Mouse (Mus musculus) ES-Bruce4 (cell line): ENCODE results near the gene Psma1. TPM values are rescaled to one million over a fixed set of nuclear protein-coding genes. Genes with fewer than 3 reads are reported as not detected.
A peak's percentile ranks its signal among the peaks of the same experiment; 100 is the strongest.

Experiments used
- H3K27ac ChIP-seq: 2 replicates; pipeline ENCODE4 v1.5.1; 2012; ENCODE audit warnings: low read length, inconsistent platforms; ENCODE audit not compliant: insufficient read depth
- H3K27me3 ChIP-seq: 2 replicates; pipeline ENCODE4 v1.6.1; 2012; ENCODE audit warnings: mild to moderate bottlenecking, low read length, inconsistent platforms; ENCODE audit not compliant: control insufficient read depth, poor library complexity, insufficient read depth, severe bottlenecking
- H3K36me3 ChIP-seq: 2 replicates; pipeline ENCODE4 v1.6.1; 2012; ENCODE audit warnings: inconsistent platforms, mild to moderate bottlenecking, low read length, moderate library complexity; ENCODE audit not compliant: control insufficient read depth, poor library complexity, insufficient read depth, severe bottlenecking
- H3K4me1 ChIP-seq: one replicate; pipeline ENCODE4 v1.8.1; 2011; ENCODE audit warnings: low read length; ENCODE audit not compliant: control insufficient read depth, insufficient read depth
- H3K4me3 ChIP-seq: 2 replicates; pipeline ENCODE4 v1.5.1; 2011; ENCODE audit warnings: low read depth, mild to moderate bottlenecking, low read length
- H3K9ac ChIP-seq: 2 replicates; pipeline ENCODE4 v1.6.1; 2012; ENCODE audit warnings: low read depth, mild to moderate bottlenecking, inconsistent platforms; ENCODE audit not compliant: poor library complexity, severe bottlenecking
- H3K9me3 ChIP-seq: replicated peaks from 2 replicates; pipeline ENCODE4 v1.6.1; 2012; ENCODE audit warnings: mild to moderate bottlenecking, low read length, inconsistent platforms; ENCODE audit not compliant: control insufficient read depth, poor library complexity, insufficient read depth, severe bottlenecking
- CTCF ChIP-seq: IDR thresholded peaks from one replicate; pipeline ENCODE4 v1.8.1; 2011; ENCODE audit warnings: low read depth, low read length
- EP300 ChIP-seq: IDR thresholded peaks from 2 replicates; pipeline ENCODE4 v1.6.1; 2011; ENCODE audit warnings: low read depth, low read length; ENCODE audit not compliant: insufficient read depth
- POLR2A ChIP-seq: IDR thresholded peaks from one replicate; pipeline ENCODE4 v1.8.1; 2011; ENCODE audit warnings: low read length; ENCODE audit not compliant: insufficient read depth
- polyA plus RNA-seq: library from polyadenylated mRNA; stranded (reverse); fragments of >200 nt; gene quantifications from 2 replicates; pipeline ENCODE4 v1.2.4, GENCODE M21; 2011; ENCODE audit warnings: low read depth; ENCODE audit not compliant: missing spikeins, insufficient read depth, insufficient read length

Psma1 gene
- polyA plus RNA-seq, 1 experiment: 249 TPM

- Histone ChIP-seq H3K4me3 (peak within 1 kb of the TSS; percentile 97), H3K27me3 (no peaks in the 10 kb centered on the region), H3K4me1 (no peaks in the 10 kb centered on the region), H3K9me3 (no peaks in the 10 kb centered on the region), H3K9ac (peak within 1 kb of the TSS; percentile 88), H3K36me3 (peaks cover 4% of the 10 kb centered on the region), H3K27ac (no peak within 1 kb of the TSS)
- no peak for TF ChIP-seq POLR2A
- no peak for TF ChIP-seq CTCF
- TF ChIP-seq EP300: peak; percentile 39; the same call in 1 of the 2 replicates
Measured at GRCm38 (mm10) chr7:114253885-114254833, 21.8 kb downstream of the Psma1 start, which contains the start of gene Copb1. Gene Copb1, minus strand, starts transcription at chr7:114254711.

- H3K4me3 ChIP-seq: no peak overlapping the region
- peaks cover 10% of the 10 kb centered on the region for H3K36me3 ChIP-seq
- no peak for TF ChIP-seq CTCF
- TF ChIP-seq EP300: no peak
- TF ChIP-seq POLR2A: no peak
Measured at GRCm38 (mm10) chr7:114251684-114252083, 24.2 kb downstream of the Psma1 start.

DNA sequence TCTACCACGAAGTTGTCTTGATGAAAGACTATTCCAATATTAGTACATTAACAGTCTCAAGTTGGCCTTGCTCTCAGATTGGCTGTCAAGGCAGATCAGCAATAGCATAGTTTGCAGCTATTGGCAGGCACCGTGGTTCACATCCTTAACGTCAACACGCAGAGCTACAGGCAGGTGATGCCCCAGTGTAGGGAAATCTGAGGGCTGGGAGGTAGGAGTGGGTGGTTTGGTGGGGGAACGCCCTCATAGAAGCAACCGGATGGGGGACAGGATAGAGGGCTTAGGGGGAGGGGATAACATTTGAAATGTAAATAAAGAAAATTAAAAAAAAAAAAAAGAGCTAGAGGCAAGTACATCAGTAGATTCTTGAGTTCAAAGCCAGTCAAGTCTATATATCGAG, 41.9 kb downstream of the Psma1 start:
- H3K27ac ChIP-seq: no peak overlapping the region
- H3K9me3 ChIP-seq: no peaks in the 10 kb centered on the region
- no peak for TF ChIP-seq EP300
- TF ChIP-seq POLR2A: no peak
- TF ChIP-seq CTCF: no peak
- H3K4me1 ChIP-seq: no peaks in the 10 kb centered on the region
- peaks cover 16% of the 10 kb centered on the region for H3K36me3 ChIP-seq
- H3K27me3 ChIP-seq: no peaks in the 10 kb centered on the region
- no peak overlapping the region for H3K9ac ChIP-seq
- H3K4me3 ChIP-seq: no peak overlapping the region

More at GRCm38 (mm10) chr7:114251684-114252083, 24.2 kb downstream of the Psma1 start:
- Histone ChIP-seq H3K27me3 (no peaks in the 10 kb centered on the region), H3K9me3 (no peaks in the 10 kb centered on the region), H3K27ac (no peak overlapping the region), H3K4me1 (no peaks in the 10 kb centered on the region), H3K9ac (no peak overlapping the region)

- TF ChIP-seq EP300 (no peak), CTCF (no peak), POLR2A (no peak)
- H3K4me3 ChIP-seq: no peak overlapping the region
- no peaks in the 10 kb centered on the region for H3K27me3 ChIP-seq
- no peak overlapping the region for H3K27ac ChIP-seq
- H3K9me3 ChIP-seq: no peaks in the 10 kb centered on the region
- no peak overlapping the region for H3K9ac ChIP-seq
- no peaks in the 10 kb centered on the region for H3K4me1 ChIP-seq
- H3K36me3 ChIP-seq: peaks cover 11% of the 10 kb centered on the region
Measured at GRCm38 (mm10) chr7:114232982-114233381, 42.9 kb downstream of the Psma1 start.

DNA sequence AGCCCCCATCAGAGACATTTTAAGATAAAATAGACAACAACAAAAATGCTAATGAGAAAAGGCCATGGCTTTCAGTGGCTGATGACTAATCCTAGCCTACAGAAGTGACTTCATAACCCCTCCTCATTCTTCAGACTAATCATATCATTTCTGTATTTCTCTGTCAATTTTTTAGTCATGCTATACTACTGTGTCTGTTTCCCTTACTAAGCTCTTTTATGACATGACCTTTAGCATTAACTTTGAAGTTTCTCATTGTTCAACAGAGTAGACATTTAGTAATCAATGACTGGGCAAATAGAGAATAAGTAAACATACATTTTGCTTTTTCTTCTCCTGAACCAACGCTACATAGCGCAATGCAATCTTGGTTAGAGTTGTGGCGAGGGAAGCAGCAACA, 44.1 kb downstream of the Psma1 start:
- Histone ChIP-seq H3K36me3 (peaks cover 8% of the 10 kb centered on the region), H3K4me1 (no peaks in the 10 kb centered on the region), H3K4me3 (no peak overlapping the region), H3K27me3 (no peaks in the 10 kb centered on the region), H3K27ac (no peak overlapping the region), H3K9ac (no peak overlapping the region), H3K9me3 (no peaks in the 10 kb centered on the region)
- TF ChIP-seq CTCF (no peak), EP300 (no peak), POLR2A (no peak)

- no peak overlapping the region for H3K4me3 ChIP-seq
- H3K27me3 ChIP-seq: no peaks in the 10 kb centered on the region
- H3K9ac ChIP-seq: no peak overlapping the region
- H3K9me3 ChIP-seq: no peaks in the 10 kb centered on the region
- H3K4me1 ChIP-seq: no peaks in the 10 kb centered on the region
- H3K27ac ChIP-seq: no peak overlapping the region
- TF ChIP-seq POLR2A: no peak
- TF ChIP-seq EP300: no peak
- TF ChIP-seq CTCF: no peak
- H3K36me3 ChIP-seq: peaks cover 18% of the 10 kb centered on the region
Measured at GRCm38 (mm10) chr7:114226521-114226920, 49.4 kb downstream of the Psma1 start.
